Mouse (Mus musculus) small intestine, adult 2 months (tissue): Measurements from ENCODE around the gene Ttpal.

ENCODE experiments used
- CTCF ChIP-seq: fragments of 200-500 bp; IDR thresholded peaks from 2 replicates; pipeline ENCODE4 v1.5.1; 2012; ENCODE audit warnings: low read depth, mild to moderate bottlenecking, control low read depth, inconsistent platforms, low read length, moderate library complexity, mixed read lengths; ENCODE audit not compliant: insufficient replicate concordance, insufficient read length; ENCODE audit errors: extremely low read depth
- POLR2A ChIP-seq: fragments of 200-500 bp; IDR thresholded peaks from 2 replicates; pipeline ENCODE4 v1.6.1; 2012; ENCODE audit warnings: low read depth, mild to moderate bottlenecking, control low read depth, inconsistent platforms, low read length, moderate library complexity

- TF ChIP-seq CTCF (no peak), POLR2A (no peak)
Measured at GRCm38 (mm10) chr2:163663930-163664329, 61.8 kb downstream of the Ttpal start.
